Mouse (Mus musculus): ENCODE measurements at regions not wholly inside any gene's neighbourhood (a gene's known extent, or its start where the extent isn't known, plus 50 kb on each side); places are given as distances from the start of the nearest gene placed in this dataset.

DNA sequence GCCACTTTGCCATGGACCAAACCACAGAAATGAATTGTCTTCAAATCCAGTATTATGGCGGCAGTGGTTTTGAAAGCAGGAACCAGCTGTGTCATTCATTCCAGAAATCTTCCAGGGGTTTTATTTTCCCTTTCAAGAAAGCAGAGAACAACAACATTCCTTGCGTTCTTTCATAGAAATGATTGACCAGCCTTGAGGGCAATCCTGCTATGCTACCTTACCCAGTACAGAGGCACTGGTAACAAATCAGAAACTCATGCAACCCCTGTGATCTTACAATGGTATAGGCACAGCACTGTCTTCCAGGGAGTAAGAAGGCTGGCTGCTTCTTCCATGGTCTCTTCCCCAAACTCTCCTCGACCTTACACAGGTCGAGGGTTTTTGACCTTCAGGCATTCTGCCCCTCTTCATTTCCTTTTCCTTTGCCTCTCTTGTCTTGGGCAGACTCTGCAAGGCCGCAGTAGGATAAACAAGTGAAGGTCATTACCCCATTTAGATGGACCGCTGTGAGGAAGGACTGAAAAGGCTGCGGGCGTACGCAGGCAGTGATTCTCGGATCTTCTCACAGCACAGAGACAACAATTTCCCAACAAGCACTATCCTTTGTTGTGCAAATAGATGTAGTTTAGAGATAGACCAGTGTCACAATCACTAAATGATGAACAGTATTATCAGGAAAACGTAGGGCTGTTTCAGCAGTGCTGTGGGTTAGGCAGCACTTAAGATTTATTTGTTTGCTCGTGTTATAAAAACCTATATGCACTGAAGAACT, 171.6 kb upstream of the Rfx3 start:
- Histone ChIP-seq H3K36me3 (ENCODE audit: control insufficient read depth, insufficient read depth, low read length) (no peaks in the 10 kb centered on the region), H3K4me1 (replicated peaks; ENCODE audit: control insufficient read depth, insufficient read depth, low read length) (no peaks in the 10 kb centered on the region), H3K9ac (ENCODE audit: low read length) (no peak overlapping the region), H3K9me3 (ENCODE audit: control insufficient read depth, low read length) (no peaks in the 10 kb centered on the region), H3K27ac (ENCODE audit: low read depth) (no peak overlapping the region), H3K27me3 (replicated peaks; ENCODE audit: control insufficient read depth, insufficient read depth, low read length) (no peaks in the 10 kb centered on the region), H3K4me2 (ENCODE audit: low read length) (no peak overlapping the region), H3K4me3 (ENCODE audit: low read depth, low read length) (no peak overlapping the region)
- DNase-seq (ENCODE audit: low spot score) (peak; percentile 28), ATAC-seq (replicated peaks; ENCODE audit: low FRiP score, low TSS enrichment, low read depth) (no peak)
- 53% methylated on average over 12 of the region's 12 CpGs for WGBS

DNA sequence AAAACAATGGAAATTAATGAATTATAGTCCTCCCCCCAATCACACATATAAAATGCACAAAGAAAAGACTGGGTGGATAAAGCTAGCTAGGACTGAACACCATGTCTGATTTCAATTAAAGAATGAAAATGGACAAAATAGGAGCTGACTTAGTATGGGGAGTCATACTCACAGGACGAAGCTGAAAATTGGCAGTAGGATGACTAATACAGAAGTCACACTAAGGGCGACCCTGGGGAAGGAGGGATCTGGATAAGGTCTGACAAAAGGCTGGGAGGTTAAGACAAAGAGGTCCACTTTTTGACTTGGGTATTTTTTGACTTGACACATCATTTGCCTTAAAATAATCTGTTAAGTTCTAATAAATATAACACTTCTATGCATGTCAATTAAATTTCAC, 170.2 kb upstream of the Rfx3 start:
- Histone ChIP-seq H3K9ac (ENCODE audit: low read length) (no peak overlapping the region), H3K4me1 (replicated peaks; ENCODE audit: control insufficient read depth, insufficient read depth, low read length) (no peaks in the 10 kb centered on the region), H3K27me3 (replicated peaks; ENCODE audit: control insufficient read depth, insufficient read depth, low read length) (no peaks in the 10 kb centered on the region), H3K4me3 (ENCODE audit: low read depth, low read length) (no peak overlapping the region), H3K9me3 (ENCODE audit: control insufficient read depth, low read length) (no peaks in the 10 kb centered on the region), H3K4me2 (ENCODE audit: low read length) (no peak overlapping the region), H3K36me3 (ENCODE audit: control insufficient read depth, insufficient read depth, low read length) (no peaks in the 10 kb centered on the region), H3K27ac (ENCODE audit: low read depth) (no peak overlapping the region)
- 83% methylated on average over 2 of the region's 2 CpGs for WGBS
- ATAC-seq (replicated peaks; ENCODE audit: low FRiP score, low TSS enrichment, low read depth): no peak
- DNase-seq (ENCODE audit: low spot score): no peak

DNA sequence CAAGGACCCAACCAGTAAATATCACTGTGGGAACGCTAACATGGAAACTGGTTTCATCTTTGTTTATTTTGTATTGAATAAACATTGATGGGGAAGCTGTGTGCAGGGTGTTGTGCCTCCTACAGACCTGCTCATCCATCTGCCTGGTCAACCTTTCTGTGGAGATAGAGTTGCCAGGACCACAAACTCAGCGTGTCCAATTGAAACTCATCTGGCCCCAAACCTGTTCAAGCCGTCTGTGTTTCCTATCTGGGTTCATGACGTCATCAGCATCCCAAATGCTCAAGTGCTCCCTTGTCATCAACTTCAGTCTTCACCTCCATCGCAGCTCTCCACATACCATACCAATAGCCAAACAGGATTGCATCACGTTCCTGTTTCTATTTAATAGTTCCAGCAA, 167.1 kb upstream of the Rfx3 start:
- no peaks in the 10 kb centered on the region for H3K27me3 ChIP-seq (replicated peaks; ENCODE audit: control insufficient read depth, insufficient read depth, low read length)
- 73% methylated on average over 6 of the region's 6 CpGs for WGBS
- H3K4me3 ChIP-seq (ENCODE audit: low read depth, low read length): no peak overlapping the region
- DNase-seq (ENCODE audit: low spot score) (no peak), ATAC-seq (replicated peaks; ENCODE audit: low FRiP score, low TSS enrichment, low read depth) (no peak)
- H3K9ac ChIP-seq (ENCODE audit: low read length): no peak overlapping the region
- H3K4me1 ChIP-seq (replicated peaks; ENCODE audit: control insufficient read depth, insufficient read depth, low read length): no peaks in the 10 kb centered on the region
- H3K9me3 ChIP-seq (ENCODE audit: control insufficient read depth, low read length): no peaks in the 10 kb centered on the region
- no peak overlapping the region for H3K4me2 ChIP-seq (ENCODE audit: low read length)
- H3K27ac ChIP-seq (ENCODE audit: low read depth): no peak overlapping the region
- no peaks in the 10 kb centered on the region for H3K36me3 ChIP-seq (ENCODE audit: control insufficient read depth, insufficient read depth, low read length)

DNA sequence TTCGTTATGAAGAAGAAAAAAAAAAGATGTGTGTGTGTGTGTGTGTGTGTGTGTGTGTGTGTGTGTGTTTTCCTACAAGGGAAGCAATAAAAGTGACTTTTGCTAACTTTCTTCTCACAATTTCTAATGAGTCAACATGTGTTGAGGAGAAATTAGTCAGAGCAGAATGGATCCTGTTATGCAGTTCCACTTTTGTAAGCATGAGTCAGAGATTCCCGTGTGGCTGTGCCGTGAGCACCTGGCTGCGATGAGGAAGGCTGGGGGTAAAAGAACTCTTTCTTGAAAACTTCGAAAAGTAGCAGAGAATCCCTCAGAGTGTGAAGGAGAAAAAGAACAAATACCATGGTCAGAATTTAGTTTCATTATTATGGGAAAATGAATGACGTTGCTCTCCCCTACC, 165.9 kb upstream of the Rfx3 start:
- Histone ChIP-seq H3K4me1 (replicated peaks; ENCODE audit: control insufficient read depth, insufficient read depth, low read length) (no peaks in the 10 kb centered on the region), H3K9me3 (ENCODE audit: control insufficient read depth, low read length) (no peaks in the 10 kb centered on the region), H3K27me3 (replicated peaks; ENCODE audit: control insufficient read depth, insufficient read depth, low read length) (no peaks in the 10 kb centered on the region), H3K36me3 (ENCODE audit: control insufficient read depth, insufficient read depth, low read length) (no peaks in the 10 kb centered on the region), H3K9ac (ENCODE audit: low read length) (no peak overlapping the region), H3K4me2 (ENCODE audit: low read length) (no peak overlapping the region), H3K4me3 (ENCODE audit: low read depth, low read length) (no peak overlapping the region), H3K27ac (ENCODE audit: low read depth) (no peak overlapping the region)
- ATAC-seq (replicated peaks; ENCODE audit: low FRiP score, low TSS enrichment, low read depth) (no peak), DNase-seq (ENCODE audit: low spot score) (no peak)
- WGBS: 86% methylated on average over 6 of the region's 6 CpGs

DNA sequence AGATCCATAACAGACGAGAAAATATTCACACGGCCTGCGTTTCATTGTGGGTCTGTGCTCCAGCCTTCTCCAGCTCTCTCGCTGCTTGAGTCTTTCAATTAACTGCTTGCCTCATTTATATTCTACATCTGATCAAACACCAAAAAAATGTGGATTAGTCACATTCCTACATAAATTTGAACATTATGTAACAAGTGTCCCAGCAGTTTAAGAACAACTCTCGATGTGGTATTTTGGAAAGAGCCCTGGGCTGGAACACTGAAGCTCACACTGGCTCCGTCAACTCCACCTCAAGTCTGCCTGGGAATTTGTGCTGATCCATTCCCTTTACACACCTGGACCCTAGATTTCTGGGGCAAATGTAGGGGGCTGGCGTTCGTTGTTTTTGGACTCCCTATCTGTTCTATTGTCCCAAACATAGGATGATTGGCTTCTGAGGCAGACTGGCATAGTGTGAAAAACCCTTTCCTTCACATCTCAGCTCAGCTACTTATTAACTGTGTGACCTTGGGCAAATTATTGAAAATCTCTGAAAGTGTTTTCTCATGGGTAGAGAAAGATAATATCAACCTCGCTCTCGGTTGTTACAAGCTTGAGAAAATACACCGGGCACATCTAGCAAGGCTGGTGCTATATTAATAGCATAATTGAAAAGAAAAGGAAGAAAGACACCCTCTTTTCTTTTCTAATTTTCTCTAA, 161.0 kb upstream of the Rfx3 start:
- ATAC-seq (replicated peaks; ENCODE audit: low FRiP score, low TSS enrichment, low read depth) (no peak), DNase-seq (ENCODE audit: low spot score) (no peak)
- Histone ChIP-seq H3K4me3 (ENCODE audit: low read depth, low read length) (no peak overlapping the region), H3K36me3 (ENCODE audit: control insufficient read depth, insufficient read depth, low read length) (no peaks in the 10 kb centered on the region), H3K4me1 (replicated peaks; ENCODE audit: control insufficient read depth, insufficient read depth, low read length) (no peaks in the 10 kb centered on the region), H3K9me3 (ENCODE audit: control insufficient read depth, low read length) (no peaks in the 10 kb centered on the region), H3K4me2 (ENCODE audit: low read length) (no peak overlapping the region), H3K27ac (ENCODE audit: low read depth) (no peak overlapping the region), H3K9ac (ENCODE audit: low read length) (no peak overlapping the region), H3K27me3 (replicated peaks; ENCODE audit: control insufficient read depth, insufficient read depth, low read length) (no peaks in the 10 kb centered on the region)
- WGBS: 89% methylated on average over 11 of the region's 11 CpGs

DNA sequence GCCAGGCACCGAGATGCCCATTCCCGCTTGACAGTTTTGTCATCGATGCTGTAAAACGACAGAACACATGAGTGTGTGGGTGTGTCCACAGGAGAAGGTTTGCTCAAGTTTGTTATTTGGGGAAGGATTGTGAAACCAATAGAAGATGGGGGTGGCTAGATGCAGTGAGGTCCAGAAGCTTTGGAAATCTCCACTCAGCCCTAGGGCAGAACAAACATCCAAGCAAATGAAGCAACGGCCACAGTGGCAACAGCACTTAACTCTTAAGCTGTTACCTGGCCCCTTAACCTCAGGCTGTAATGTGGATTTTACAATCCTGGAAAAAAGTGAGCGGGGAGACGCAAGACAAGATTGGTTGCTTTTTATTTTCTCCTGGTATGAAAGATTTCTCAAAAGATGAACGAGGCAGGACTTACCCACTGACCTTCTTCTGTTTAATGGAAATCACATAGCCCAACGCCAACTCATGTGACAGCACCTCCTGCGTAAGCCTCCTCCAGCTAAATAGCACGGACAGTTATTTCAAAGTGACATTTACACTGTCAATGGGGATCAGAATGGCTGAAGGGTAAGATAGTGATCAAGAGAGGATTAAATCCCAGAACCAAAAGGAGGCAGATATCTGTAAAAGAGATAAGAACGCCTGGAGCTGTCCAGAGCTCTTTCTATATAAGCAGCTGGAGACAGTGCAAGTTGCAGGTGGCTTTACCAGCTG, 156.6 kb upstream of the Rfx3 start:
- H3K36me3 ChIP-seq (ENCODE audit: control insufficient read depth, insufficient read depth, low read length): no peaks in the 10 kb centered on the region
- WGBS: 70% methylated on average over 12 of the region's 12 CpGs
- H3K4me1 ChIP-seq (replicated peaks; ENCODE audit: control insufficient read depth, insufficient read depth, low read length): no peaks in the 10 kb centered on the region
- H3K9ac ChIP-seq (ENCODE audit: low read length): no peak overlapping the region
- no peak overlapping the region for H3K4me2 ChIP-seq (ENCODE audit: low read length)
- DNase-seq (ENCODE audit: low spot score) (no peak), ATAC-seq (replicated peaks; ENCODE audit: low FRiP score, low TSS enrichment, low read depth) (no peak)
- H3K9me3 ChIP-seq (ENCODE audit: control insufficient read depth, low read length): no peaks in the 10 kb centered on the region
- H3K27me3 ChIP-seq (replicated peaks; ENCODE audit: control insufficient read depth, insufficient read depth, low read length): no peaks in the 10 kb centered on the region
- H3K4me3 ChIP-seq (ENCODE audit: low read depth, low read length): no peak overlapping the region
- no peak overlapping the region for H3K27ac ChIP-seq (ENCODE audit: low read depth)

DNA sequence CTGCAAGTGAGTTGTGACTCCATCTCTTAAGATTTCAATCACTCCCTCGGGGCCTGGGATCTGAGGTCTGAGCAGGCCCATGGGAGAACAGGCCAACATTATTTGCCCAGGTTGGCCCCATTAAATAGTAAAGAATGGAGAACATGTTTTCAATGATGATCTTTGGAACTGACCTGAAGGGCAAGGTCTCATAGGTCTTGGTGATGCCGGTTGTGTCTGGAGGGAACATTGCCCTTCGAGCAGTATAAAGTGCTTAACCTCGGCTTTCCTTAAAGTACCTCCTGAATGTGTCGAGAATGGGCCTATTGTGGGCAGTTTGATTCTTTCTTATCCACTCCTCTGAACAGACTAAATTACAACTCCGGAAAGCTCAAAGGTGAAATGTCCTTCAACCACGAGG, 155.7 kb upstream of the Rfx3 start:
- no peak for ATAC-seq (replicated peaks; ENCODE audit: low FRiP score, low TSS enrichment, low read depth)
- no peak overlapping the region for H3K4me2 ChIP-seq (ENCODE audit: low read length)
- H3K4me1 ChIP-seq (replicated peaks; ENCODE audit: control insufficient read depth, insufficient read depth, low read length): no peaks in the 10 kb centered on the region
- no peaks in the 10 kb centered on the region for H3K36me3 ChIP-seq (ENCODE audit: control insufficient read depth, insufficient read depth, low read length)
- H3K27ac ChIP-seq (ENCODE audit: low read depth): no peak overlapping the region
- H3K4me3 ChIP-seq (ENCODE audit: low read depth, low read length): no peak overlapping the region
- H3K9me3 ChIP-seq (ENCODE audit: control insufficient read depth, low read length): no peaks in the 10 kb centered on the region
- WGBS: 85% methylated on average over 7 of the region's 7 CpGs
- no peak overlapping the region for H3K9ac ChIP-seq (ENCODE audit: low read length)
- no peak for DNase-seq (ENCODE audit: low spot score)
- no peaks in the 10 kb centered on the region for H3K27me3 ChIP-seq (replicated peaks; ENCODE audit: control insufficient read depth, insufficient read depth, low read length)

DNA sequence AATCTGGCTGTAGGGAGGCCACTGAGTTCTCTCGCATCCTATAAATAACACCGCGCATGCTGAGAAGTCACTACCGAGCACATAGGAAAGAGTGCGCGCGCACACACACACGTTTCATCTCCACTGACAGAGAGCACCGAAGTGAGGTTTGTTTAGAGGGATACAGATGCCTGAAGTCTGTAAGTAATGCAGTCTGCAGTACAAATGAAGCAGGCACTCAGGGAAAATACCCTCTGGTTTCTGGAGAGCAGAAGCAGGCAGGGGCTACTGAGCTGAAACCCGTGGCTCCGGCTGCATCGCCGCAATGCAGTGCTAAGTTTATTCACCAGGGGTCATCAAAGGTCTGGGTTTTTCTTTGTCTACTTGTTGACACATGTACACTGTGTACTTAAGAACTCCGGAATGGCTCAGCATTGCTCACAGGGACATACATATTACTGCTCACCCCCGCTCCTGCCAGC, 155.0 kb upstream of the Rfx3 start:
- H3K9me3 ChIP-seq (ENCODE audit: control insufficient read depth, low read length): no peaks in the 10 kb centered on the region
- H3K36me3 ChIP-seq (ENCODE audit: control insufficient read depth, insufficient read depth, low read length): no peaks in the 10 kb centered on the region
- peak overlapping the region; percentile 17 for H3K4me3 ChIP-seq (ENCODE audit: low read depth, low read length)
- peak; percentile 87 for DNase-seq (ENCODE audit: low spot score)
- H3K9ac ChIP-seq (ENCODE audit: low read length): no peak overlapping the region
- no peak overlapping the region for H3K27ac ChIP-seq (ENCODE audit: low read depth)
- no peaks in the 10 kb centered on the region for H3K27me3 ChIP-seq (replicated peaks; ENCODE audit: control insufficient read depth, insufficient read depth, low read length)
- peak; percentile 83 for ATAC-seq (replicated peaks; ENCODE audit: low FRiP score, low TSS enrichment, low read depth)
- H3K4me2 ChIP-seq (ENCODE audit: low read length): peak overlapping the region; percentile 35
- H3K4me1 ChIP-seq (replicated peaks; ENCODE audit: control insufficient read depth, insufficient read depth, low read length): no peaks in the 10 kb centered on the region
- WGBS: 26% methylated on average over 15 of the region's 15 CpGs

Data from intestine, embryonic 14.5 days (tissue).